Mouse (Mus musculus) left cerebral cortex, postnatal 10 days (tissue): ENCODE measurements around the gene Zbtb42. TPM values are rescaled to one million over a fixed set of nuclear protein-coding genes. Genes with fewer than 3 reads are reported as not detected.
A peak's percentile ranks its signal among the peaks of the same experiment; 100 is the strongest.

ENCODE experiments used
- DNase-seq, 2 experiments: peaks; one replicate each; pipeline ENCODE4 v3.0.0; 2021 to 2022; ENCODE audit warnings: low spot score in 2 of 2, mixed read lengths in 1 of 2; ENCODE audit errors: extremely low spot score in 1 of 2
- intact Hi-C: fragments of 180-260 bp; cut with DNase I; formaldehyde crosslinking; loops from one replicate; pipeline ENCODE4 v1.15.1; 2025
- total RNA-seq, 2 experiments: library from RNA; stranded (reverse); gene quantifications; 2 replicates each; pipeline ENCODE4 v1.2.3; 2021

Zbtb42 gene
- total RNA-seq, 2 experiments from 2014 or later = 0.28 to 0.34 TPM

DNA sequence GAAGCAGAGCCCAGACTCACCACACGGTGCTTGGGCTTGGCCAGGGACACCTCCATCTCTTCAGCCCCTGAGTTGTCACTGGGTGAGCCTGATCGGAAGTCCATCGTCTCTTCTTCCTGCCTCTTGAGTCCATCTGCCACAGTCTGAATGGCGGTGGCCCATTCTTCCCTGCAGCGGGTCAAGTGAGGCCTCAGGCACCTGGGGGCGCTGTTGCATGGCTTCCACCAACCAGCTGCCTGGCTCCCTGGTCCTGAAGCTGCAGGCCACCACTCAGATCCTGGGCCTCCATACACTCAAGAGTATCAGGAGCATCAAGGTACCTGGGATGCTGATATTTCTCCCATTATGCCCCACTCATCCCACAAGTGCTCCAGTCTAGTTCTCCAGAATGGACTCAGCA is 19.5 kb upstream of the Zbtb42 start:
- DNase-seq = peak in 1 of 2 experiments; percentile 84
- intact Hi-C loops = loop anchor here (5.0 kb wide), 1 partner anchor 48 kb away; no protein-coding TSS in a partner anchor

DNA sequence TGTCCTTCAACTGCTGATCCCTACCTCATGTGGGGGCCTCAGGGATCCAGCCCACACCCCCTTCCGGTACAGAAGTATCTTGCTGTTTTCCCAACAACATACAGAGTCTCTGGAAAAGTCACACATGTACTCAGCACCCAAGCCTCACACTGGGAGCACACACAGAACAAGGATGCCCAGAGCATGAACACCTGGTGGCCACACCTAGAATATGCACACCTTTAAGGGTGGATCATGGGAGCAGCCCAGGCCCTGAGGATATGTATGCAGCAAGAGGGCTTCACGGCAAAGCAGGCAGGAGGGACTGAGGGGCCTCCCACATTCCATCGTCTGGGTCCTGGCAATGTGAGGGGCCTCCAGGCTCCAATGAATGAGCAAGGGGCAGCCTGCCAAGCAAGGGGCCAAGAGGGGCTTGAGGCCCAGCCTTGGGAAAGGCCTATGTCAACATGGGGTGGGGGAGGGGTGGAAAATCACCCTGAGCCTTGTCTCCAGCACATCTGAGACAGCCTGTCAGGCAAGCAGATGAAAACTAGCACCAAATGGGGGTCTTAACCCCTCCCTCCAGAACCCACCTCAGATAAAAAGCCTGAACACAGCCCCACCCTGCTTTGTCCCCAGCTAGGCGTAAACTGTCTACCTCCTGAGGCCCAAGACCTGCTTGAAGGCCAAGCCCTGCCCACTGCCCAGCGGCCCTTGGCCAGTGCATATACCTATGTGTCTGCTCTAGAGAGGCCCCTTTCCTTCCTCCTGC is 17.9 kb upstream of the Zbtb42 start:
- intact Hi-C loops = no loop called here
- peak in 1 of 2 experiments; percentile 66 for DNase-seq

DNA sequence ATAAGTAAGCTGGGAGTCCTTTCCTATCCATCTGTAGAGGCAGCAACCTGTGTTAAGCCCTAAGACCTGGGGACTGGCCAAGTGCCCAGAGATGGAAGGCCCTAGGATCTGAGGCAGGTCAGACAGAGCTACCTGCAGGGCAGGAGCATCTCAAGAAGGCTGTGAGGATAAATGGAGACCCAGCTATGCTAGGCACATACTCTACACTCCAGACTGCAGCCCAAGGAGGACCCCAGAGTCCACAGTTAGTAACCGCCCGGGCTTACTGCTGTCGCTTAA is 17.4 kb upstream of the Zbtb42 start:
- DNase-seq = no peak
- intact Hi-C loops = no loop called here

DNA sequence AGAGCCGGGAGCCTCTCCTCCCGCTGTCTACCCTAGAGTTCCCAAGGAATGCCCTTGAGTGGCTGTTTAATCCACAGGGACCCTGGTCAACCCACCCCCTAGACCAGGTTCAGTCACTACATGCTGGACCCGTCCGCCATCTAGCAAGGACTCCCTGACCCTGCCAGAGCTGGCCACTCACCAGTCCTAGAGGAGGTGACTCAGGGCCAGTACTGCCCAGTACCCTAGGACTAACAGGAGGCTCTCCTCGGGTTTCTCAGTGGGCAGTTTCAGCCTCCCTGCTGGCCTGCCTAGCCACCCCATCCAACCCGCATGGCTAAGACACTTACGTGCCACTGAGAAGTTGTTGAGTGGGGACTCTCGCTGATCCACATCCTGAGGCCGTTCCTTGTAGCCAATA is 16.8 kb upstream of the Zbtb42 start:
- intact Hi-C loops = no loop called here
- no peak for DNase-seq

DNA sequence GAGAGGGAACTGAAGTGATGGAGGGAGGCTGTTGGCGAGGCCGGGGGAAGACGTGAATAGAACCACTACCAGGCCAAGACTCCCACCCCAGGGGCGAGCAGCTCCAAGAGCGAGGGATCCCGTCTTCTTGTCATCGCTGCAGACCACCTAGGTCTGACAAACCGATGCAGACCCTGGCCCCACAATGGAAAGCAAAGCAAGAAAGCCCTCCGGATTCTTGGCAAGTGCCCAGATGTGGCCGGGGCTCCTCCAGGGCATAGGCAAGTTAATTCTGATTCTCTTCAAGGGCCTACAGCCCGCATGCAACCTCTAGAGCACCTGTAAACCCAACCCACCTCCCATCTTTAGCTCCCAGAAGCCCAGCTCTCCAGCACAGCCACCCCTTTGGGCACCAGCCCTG is 15.3 kb upstream of the Zbtb42 start:
- no peak for DNase-seq
- intact Hi-C loops = no loop called here

DNA sequence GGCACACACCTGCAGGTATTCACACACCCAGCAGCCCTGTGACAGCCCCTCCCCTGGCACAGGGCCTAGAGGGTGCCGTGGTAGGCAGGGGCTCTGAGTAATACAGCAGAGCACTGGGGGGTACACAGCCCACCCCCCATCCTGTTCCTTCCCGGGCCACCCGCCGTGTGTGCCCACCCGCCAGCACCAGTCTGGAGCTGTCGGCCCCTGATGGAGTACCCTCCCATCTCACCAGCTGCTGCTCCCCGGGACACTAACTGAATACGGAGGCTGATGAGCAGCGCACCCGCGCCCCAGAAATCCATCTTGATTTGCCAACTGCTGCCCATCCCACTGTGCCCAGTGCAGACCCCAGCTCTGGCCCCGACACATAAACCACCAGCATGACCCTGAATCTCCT is 14.9 kb upstream of the Zbtb42 start:
- no peak for DNase-seq
- intact Hi-C loops = no loop called here

DNA sequence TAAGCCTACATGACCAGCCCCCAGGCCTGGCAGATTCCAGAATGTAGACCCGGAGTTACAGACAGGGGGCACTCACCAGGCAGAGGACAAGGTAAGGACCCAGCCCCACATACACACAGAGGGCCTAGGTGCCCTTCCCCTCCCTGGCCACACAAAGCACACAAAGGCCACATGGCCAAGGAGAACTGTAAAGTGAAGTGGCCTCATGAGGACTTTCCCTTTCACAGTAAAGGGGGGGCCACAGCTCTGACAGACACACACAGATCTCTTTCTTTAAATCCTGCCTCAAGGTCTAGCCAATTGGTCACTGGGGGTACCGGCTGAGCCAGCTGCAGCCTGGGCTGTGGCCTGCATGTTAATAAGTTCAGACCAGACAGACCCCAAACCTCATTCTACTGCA is 14.5 kb upstream of the Zbtb42 start:
- intact Hi-C loops = no loop called here
- DNase-seq = no peak

DNA sequence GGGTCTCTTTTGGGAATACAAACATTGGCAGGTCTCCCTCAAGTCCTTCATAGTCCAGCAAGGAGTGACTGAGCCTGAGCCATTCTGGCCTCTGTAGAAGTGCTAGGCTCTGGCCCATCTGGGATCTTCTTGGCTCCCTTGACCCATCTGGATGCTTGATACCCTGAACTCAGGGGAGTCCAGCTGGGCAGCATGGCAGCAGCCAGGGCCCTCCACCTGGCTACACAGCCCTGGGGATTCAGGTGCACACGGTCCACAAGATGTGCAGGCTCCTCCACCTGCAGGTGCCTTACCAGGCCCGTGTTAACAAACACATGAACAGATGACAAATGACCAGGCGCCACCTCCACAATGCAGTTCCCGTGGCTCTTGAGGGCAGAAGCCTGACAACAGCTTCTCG is 14.0 kb upstream of the Zbtb42 start:
- no peak for DNase-seq
- intact Hi-C loops = no loop called here

DNA sequence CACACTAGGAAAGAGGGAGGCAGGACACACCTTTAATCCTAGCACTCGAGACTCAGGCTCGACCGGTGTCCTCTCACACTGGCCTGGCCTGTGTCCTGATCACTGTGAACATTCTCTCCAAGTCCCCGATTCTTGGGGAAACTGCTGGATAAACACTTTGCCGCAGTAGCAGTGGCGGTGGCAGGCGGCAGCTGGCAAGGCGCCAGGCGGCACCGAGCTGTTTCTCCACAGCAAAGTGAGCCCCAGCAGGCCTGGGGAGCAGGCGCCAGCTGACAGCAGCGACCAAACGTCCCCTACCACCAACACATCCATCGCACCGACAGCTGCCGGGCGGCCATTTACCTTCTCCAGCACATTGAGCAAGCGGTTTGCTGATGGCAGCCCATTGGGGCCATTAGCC is 13.2 kb upstream of the Zbtb42 start:
- DNase-seq = peak; percentile 83 to 88
- intact Hi-C loops = no loop called here

DNA sequence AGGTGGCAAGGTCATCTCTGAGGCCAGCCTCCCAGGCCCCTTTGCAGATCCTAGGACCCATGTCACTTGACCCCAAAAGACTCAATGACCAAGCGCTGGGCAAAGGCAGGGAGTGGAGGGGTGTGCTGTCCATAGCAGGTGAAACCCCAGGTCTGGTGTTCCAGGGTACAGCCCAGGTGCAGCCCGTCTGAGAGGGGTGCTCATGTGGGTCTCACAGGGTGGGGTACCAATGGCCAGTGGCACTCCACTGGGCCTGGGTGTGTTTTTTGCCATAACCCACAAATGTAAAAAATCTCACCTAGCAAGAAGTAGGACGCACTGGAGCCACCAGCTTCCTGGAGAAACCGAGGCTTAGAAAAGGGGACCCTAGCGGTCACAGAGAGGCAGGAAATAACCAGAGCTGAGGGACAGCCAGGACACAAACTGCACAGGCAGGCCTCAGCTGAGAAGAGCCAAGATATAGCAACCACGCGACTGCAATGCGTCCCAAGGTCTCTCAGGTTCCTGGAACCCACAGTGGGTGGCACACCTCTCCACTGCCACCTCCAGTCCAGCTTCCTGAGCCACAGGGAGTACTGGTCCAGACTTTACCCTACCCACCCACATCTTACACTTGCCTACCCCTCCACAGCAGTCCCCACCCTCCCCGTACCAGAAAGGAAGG is 12.6 kb upstream of the Zbtb42 start:
- intact Hi-C loops = no loop called here
- DNase-seq = no peak

DNA sequence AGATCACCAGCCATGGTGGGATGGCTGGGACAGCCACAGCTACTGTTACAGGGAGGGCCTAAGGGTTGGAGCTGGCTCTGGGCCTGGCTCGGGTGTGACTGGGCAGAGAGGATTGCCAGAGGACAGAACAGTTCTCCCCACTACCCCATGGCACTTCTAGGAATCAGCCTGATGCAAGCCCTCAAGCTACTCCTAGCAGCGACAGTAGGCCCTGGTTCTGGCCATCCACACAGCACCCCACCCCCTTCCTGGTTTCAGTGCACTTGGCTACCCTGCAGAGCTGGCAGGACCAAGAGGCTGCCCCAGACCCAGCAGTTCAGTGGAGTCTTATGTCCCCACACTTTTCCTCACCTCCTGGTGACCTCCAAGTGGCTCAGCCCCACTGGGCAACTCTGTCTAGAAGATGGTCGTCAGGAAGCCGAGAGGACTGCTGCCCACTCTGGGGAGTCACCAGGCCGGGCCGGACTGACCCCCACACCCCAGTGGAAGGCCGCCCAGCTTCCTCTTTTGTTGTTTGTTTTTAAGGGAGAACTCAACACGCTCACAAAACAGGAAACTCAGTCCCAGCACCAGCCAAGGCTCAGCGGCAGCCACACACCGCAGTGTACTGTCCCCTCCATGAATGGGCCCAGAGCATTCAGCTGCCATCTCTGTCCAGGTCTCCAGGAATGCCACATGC is 10.9 kb upstream of the Zbtb42 start:
- intact Hi-C loops = no loop called here
- DNase-seq = peak in 1 of 2 experiments; percentile 72

DNA sequence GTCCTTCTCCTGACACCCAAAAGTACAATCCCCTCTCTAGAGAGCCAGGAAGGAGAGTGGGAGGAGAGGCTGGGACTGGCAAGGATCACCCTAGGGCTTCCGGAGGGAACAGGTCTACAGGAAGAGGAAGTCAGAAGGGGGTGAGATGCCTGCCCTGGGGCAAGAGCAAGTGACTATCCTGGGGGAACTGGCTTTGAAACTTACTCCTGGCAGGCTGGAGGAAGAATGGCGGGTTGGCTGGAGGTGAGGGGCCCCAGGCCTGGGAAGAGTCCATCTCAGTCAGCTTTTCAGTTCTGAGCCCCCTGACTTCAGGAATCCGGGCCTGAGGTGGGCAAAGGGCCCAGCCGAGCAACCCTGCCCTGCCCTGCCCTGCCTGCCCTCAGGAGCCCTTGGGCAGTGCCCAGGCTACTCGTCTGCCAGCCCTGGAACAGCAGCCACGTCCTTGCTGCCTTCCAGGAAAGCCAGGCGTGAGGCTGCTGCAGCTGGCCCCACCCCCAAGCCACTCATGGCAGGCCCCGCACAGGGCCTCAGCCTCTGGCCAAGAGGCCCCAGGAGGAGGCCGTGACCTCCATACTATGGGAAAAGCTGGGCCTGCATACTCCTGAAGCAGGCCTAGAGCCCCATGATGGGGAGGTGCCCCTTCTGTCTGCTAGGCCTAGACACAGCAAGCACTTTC is 7.8 kb upstream of the Zbtb42 start:
- DNase-seq = peak in 1 of 2 experiments; percentile 36
- intact Hi-C loops = no loop called here

DNA sequence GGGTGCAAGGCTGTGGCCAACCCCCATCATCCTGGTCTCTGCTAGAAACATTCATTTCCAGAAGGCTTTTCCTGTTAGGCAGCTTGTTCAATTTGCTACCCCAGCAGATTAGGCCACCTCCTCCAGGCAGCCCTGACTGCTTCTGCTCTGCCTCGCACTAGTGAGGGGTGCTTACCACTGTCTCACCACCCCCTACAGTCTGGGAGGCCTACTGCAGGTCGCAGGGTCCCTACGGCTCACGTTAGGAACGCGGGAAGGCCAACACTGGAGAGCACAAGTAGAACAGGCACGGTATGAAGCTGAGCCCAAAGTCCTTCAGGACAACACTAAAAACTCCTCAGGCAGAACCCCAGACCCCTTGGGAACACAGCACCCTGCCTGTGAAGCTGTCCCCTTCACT is 6.7 kb upstream of the Zbtb42 start:
- intact Hi-C loops = no loop called here
- no peak for DNase-seq

DNA sequence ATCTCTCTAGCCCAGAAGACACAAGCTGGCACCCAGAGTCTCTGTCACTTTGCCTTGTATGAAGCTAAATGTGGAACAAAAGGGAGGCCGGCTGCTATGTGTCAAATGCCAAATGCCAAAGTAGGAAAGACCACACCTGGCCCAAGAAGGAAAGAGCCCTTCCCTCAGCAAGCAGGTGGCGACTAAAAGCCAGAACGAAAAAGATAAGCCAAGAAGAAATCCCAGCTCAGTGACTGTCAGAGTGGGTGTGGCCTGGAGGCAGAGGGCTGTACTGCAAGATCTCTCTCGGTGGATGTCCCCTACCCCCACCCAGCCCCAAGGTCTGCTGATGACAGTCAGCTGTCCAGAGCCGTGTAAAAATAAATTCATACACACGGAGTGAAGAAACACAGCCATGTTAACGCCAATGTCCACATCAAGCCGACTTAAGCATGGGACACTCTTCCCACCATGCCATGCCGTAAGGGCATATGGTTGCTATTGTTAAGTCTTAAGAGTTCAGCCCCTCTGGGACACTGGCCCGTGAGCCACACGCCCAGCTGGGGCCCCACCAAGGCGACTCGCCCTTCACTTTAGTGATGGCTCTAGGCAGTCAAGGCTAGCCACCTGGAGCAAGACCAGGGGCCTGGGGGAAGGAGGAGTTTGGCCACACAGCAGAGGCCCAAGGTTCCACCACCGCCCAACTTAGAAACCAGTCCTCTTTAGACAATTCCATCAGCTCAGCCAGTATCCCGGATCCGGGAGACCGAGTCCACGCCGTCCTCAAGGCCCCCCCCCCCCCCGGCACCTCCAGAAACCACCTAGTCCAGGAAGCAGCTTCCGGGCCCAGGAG is 5.7 kb upstream of the Zbtb42 start:
- intact Hi-C loops = no loop called here
- peak in 1 of 2 experiments; percentile 75 for DNase-seq

DNA sequence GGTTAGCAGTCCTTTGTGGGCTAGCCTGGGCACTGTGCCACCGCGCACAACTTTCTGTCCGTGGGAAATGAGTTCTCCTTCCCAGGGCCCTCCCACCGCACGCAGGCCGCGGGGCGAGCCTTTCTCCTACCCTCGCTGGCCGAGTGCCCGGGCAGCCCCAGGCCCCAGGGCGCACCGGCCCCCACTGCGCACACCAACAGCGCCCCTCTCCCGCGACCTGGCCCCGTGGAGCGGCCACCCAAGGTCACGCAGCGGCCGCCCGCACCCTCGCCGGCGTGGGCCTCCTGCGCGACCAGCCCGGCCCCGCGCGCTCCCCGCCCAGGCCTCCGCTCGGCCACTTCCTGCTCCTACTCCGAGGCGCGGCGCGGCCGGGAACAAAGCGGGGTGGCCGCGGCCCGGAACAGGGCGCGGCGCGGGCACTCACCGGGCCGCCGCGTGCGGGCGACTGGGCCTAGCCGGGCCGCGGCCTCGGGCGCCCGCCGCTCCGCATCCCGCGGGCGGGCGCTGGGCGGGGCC is 5.0 kb upstream of the Zbtb42 start:
- peak in 1 of 2 experiments; percentile 81 for DNase-seq
- intact Hi-C loops = no loop called here

DNA sequence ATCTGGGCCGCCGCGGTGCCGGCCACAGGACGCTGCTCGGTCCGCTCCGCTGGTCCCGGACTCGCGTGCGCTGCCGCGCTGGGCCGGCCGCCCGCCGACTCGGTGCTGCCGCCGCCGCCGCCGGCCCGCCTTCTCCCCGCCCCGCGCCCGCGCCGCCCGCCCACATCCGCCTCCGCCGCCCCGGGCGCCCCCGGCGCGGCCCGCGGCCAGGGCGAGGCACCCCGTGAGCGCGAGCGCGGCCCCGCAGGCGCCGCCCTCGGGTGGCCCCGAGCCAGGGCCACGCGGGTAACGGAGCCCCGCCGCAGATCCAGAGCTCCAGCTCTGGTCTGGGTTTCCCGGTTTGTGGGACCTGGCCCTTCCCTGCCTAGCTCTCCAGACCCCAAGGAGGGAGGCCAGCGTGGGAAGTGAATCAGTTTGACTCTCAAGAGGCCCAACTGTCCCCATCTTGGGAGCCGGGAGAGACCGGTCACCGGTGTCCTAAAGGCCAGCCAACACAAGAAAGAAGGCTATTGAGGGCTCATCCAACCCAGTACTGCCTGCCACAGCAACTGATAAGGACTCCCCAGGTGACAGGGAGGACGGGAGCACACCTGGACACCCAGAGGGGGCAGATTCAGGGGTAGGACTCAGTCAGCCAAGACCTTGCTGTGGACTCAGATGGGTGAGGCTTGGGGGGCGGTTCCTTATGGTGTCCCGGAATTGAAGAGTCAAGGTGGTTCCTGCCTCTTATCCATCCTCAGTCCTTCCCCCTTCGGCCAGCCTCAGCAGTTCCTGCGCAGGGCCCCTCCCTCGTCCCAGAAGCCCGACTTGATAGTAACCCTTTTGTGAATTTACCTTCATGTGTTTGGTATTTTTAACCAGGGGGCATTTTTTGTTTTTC is 4.3 kb upstream of the Zbtb42 start, which contains the start of gene Akt1:
Akt1 (minus strand) TSS at position 753 of the 880 bp plus-strand sequence.
- peak in 1 of 2 experiments; percentile 61 for DNase-seq
- intact Hi-C loops = no loop called here

DNA sequence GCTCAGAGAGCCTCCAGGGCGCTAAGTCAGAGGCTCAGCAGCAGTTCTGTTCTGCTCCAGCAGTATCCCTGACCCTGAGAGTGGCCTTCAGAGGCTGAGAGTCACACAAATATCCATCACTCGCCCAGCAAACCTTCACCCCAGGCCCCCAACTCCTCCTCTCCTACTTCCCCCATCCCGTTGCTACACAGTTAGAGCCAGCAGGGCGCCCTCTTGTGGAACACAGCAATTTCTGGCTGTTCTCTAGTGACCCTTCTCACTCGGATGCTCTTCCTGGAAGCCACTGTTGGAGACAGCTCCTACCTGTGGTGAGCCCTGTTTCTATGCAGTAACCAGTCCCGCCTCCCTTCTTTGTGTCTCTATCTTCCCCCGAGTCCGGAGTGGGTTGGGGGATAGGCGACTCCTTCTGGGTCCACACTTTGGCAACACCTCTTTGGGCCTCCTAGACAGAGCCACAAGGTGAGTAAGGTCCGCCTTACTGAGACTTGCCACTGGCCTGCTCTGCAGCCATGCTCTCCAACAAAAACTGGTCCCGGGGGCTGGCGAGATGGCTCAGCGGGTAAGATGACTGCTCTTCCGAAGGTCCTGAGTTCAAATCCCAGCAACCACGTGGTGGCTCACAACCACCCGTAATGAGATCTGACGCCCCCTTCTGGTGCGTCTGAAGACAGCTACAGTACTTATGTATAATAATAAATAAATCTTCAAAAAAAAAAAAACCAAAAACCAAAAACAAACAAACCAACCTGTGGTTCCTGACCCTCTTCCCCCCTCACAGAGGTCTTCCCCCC is 3.2 kb upstream of the Zbtb42 start:
- peak; percentile 70 to 88 for DNase-seq
- intact Hi-C loops = no loop called here
